Mouse (Mus musculus) erythroblast, embryonic 14.5 days (primary cell): ENCODE results near the gene Olfr686.

Experiments used
- GATA1 ChIP-seq: IDR thresholded peaks from 2 replicates; pipeline ENCODE4 v1.6.1; 2012; ENCODE audit warnings: low read length, inconsistent platforms, mixed read lengths
- TAL1 ChIP-seq: IDR thresholded peaks from 3 replicates; pipeline ENCODE4 v1.6.1; 2012; ENCODE audit warnings: low read length, inconsistent platforms, mixed read lengths

DNA sequence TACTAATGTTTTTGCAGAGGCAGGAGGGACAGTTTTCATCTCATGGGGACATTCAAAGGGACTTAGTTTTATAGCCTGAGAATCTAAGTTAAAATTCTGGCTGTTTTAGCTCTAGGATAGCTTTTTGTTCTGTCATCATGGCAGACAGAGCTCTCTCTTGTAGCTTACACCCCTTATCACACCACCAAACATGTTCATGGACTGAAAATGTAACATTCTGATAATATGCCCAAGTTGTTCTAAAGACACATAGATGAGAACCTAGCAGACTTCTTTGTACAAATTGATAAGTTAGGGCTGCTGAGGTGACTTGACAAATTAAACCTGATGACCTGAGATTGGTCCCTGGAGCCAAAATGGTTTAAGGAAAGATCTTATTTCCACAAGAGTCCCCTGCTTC is 19.4 kb upstream of the Olfr686 start:
- TF ChIP-seq GATA1 (no peak), TAL1 (no peak)
